Mouse (Mus musculus): Measurements from ENCODE around the gene Mapkapk5.

Mapkapk5 gene

DNA sequence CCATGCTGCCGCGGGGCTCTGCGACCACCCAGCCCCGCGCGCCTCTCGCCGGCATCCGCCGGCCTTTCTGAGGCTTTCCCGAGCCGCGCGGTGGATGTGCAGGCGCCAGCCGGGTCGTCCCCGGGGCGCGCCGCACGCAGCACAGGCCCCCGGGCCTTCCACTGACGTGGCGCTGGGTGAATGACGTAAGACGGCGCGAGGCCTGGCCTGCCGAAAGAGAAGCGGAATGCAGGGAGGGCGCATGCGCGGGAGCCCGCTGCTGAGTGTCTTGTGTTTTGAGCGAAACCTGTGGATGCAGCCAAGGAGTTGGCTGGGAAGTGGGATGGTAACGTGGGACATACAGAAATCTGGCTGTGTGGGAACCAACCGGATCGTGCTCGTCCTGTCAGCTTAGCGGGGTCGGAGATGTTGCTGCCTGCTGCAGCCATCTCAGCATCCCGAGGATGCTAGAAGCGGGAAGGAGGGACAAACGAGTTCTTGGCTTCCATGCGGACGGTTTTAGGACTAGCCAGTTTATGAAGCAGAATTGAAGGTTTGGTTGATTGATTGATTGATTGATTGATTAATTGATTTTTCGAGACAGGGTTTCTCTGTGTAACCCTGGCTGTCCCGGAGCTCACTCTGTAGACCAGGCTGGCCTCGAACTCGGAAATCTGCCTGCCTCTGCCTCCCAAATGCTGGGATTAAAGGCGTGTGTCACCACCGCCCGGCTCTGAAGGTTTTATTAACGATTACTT is at the start of gene Mapkapk5:
TSS of gene Mapkapk5 (minus strand) at position 113 of the 737 bp plus-strand sequence.
- in situ Hi-C loops (cut with MboI; ENCODE audit: unreplicated experiment in 2 of 2) = loop anchor here (5.0 to 10.0 kb wide), 2 partner anchors 59 to 61 kb away; no protein-coding TSS in a partner anchor

GRCm38 (mm10) chr5:121594714-121595313 is 49.1 kb upstream of the Mapkapk5 start:
- in situ Hi-C loops (cut with MboI; ENCODE audit: unreplicated experiment in 2 of 2) = loop anchor here in 1 of 2 experiments (5.0 kb wide), 1 partner anchor 33 kb away; no protein-coding TSS in a partner anchor

- in situ Hi-C loops (cut with MboI; ENCODE audit: unreplicated experiment in 2 of 2) = no loop called here
Measured at GRCm38 (mm10) chr5:121593451-121594401, 48.0 kb upstream of the Mapkapk5 start, which contains the start of gene Aldh2. TSS of gene Aldh2 (minus strand) at chr5:121593824.

DNA sequence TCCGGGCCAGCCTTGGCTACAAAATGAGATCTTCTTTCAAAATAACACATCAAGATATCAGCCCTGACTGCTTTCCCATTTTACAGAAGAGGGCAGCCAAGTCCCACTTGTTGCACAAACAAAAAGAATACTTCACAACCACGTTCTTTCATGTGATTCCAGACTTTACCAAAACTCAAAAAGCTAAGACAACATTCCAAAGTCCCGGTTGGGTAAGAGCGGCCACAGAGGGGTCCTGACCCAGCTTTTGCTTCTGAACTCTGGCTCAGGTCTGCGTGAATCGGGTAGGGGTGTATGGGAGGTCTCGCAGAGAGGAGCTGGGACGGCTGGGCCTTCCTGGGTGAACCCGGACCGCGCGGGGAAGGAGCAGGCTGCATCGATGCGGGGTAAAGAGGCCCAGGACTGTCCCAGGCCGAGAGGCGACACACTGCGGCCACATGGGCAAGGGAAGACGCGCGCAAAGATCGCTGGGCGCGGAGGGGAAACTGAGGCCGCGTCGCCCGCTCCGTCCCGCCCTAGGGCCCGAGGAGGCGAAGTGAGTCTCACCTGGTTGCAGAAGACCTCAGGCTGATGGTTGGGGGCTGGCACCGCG is 47.2 kb upstream of the Mapkapk5 start:
- in situ Hi-C loops (cut with MboI; ENCODE audit: unreplicated experiment in 2 of 2) = no loop called here

DNA sequence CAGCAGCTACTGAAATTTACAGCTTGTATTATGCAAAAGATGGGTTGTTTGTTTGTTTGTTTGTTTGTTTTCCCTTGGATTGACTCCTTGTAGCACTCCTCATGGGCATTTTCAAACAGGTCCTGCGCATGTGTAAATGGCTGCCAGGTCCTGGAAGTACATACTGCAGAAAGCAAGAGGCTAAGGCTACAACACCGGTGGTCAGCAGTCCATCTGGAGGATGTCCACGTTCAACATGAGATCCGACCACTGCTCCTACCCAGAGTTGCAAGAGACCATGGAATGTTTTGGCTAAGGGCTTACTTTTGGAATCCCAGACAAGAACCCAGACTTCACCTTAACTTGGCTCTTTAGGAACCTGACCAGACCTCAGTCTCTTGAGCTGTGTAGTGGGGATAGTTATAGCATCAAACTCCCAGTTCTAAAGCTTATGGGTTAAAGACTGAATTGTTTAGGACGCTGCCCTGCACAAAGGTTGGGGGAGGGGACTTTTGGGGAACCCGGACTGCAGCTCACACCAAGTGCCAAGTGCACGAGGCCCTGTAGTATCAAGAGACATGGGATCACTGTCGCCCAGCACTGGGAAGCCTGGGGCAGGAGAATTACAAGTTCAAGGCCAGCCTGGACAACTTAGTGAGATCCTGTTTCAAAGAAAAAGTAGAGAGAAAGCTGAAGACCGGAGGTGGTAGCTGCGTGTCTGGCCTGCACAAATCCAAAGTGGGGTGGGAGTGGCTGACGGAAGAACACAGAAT is 46.5 kb upstream of the Mapkapk5 start:
- in situ Hi-C loops (cut with MboI; ENCODE audit: unreplicated experiment in 2 of 2) = no loop called here

GRCm38 (mm10) chr5:121591417-121592063 is 45.8 kb upstream of the Mapkapk5 start:
- in situ Hi-C loops (cut with MboI; ENCODE audit: unreplicated experiment in 2 of 2) = no loop called here

GRCm38 (mm10) chr5:121589928-121590327 is 44.2 kb upstream of the Mapkapk5 start:
- in situ Hi-C loops (cut with MboI; ENCODE audit: unreplicated experiment in 2 of 2) = no loop called here

- in situ Hi-C loops (cut with MboI; ENCODE audit: unreplicated experiment in 2 of 2) = no loop called here
Measured at GRCm38 (mm10) chr5:121586400-121587039, 40.8 kb upstream of the Mapkapk5 start.

DNA sequence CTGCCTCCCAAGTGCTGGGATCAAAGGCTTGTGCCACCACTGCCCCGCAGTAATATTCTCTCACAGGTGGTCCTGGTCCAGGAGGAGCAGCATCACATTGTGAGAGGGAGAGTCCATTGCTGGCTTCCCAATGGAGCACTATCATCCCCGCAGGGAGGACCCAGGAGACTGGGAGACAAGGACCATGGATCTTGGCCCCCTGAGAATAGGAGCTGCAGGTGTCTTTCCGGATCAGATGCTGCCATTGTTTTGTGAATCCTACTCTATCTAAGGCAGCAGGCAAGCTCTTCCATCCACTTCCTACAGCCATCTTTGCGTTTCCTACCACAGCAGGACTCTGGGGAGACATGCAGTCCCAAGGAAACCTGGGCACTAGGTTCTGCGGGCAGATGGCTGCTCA is 40.0 kb upstream of the Mapkapk5 start:
- in situ Hi-C loops (cut with MboI; ENCODE audit: unreplicated experiment in 2 of 2) = no loop called here

DNA sequence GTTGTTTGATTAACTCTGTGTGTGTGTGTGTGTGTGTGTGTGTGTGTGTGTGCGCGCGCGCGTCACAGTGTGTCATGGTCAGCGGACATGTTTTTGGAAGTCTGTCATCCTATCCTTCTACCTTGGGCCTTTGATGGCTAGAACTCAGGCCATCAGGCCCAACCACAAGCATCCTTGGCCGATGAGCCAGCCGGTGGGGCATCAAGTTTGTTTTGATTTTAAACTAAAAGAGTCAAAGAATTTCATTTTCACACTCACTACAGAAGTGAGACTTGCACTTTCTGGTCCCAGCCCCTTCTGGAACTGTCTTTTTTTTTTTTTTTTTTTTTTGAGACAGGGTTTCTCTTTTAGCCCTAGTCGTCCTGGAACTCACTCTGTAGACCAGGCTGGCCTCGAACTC is 39.3 kb upstream of the Mapkapk5 start:
- in situ Hi-C loops (cut with MboI; ENCODE audit: unreplicated experiment in 2 of 2) = no loop called here

GRCm38 (mm10) chr5:121583765-121584501 is 38.2 kb upstream of the Mapkapk5 start:
- in situ Hi-C loops (cut with MboI; ENCODE audit: unreplicated experiment in 2 of 2) = no loop called here

- in situ Hi-C loops (cut with MboI; ENCODE audit: unreplicated experiment in 2 of 2) = no loop called here
Measured at GRCm38 (mm10) chr5:121581945-121582344, 36.2 kb upstream of the Mapkapk5 start.

- in situ Hi-C loops (cut with MboI; ENCODE audit: unreplicated experiment in 2 of 2) = no loop called here
Measured at GRCm38 (mm10) chr5:121576927-121577488, 31.3 kb upstream of the Mapkapk5 start.

DNA sequence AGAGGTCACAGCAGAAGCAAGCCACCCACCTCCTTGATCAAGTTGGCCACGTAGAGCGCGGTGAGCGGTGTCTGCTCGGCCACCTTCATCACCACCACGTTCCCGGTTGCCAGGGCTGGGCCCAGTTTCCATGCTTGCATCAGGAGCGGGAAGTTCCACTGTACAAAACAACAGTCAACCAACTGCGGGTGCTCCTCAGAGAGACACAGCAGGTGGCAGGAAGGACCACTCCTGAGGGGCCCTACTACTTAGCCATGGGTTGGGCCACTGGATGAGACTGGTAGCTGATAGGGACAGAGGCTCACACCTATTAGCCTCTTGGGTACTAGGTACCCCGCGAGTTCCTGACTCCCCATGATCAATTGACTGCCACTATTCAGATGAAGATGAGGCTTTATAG is 30.2 kb upstream of the Mapkapk5 start:
- in situ Hi-C loops (cut with MboI; ENCODE audit: unreplicated experiment in 2 of 2) = no loop called here

DNA sequence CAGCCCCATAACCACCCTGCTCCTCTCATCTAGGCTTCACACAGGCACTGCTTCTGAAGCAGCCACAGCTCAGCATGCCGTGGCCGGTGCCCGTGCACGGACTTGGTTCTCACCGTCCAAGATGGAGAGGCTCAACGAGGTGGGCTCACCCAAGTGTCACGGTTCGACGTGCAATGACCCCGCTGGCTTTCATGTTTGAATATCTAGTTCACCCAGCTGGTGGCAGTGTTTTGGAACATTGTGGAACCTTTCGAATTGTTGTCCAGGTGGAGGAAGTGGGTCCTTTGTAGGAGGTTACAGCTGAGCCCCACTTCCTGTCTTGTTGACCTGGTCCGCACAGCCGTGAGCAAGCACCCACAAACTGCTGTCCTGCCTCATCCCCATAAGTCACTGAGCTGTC is 28.4 kb upstream of the Mapkapk5 start:
- in situ Hi-C loops (cut with MboI; ENCODE audit: unreplicated experiment in 2 of 2) = no loop called here

- in situ Hi-C loops (cut with MboI; ENCODE audit: unreplicated experiment in 2 of 2) = no loop called here
Measured at GRCm38 (mm10) chr5:121570787-121571186, 25.1 kb upstream of the Mapkapk5 start.

GRCm38 (mm10) chr5:121569881-121570420 is 24.2 kb upstream of the Mapkapk5 start:
- in situ Hi-C loops (cut with MboI; ENCODE audit: unreplicated experiment in 2 of 2) = no loop called here
